Mouse (Mus musculus) intestine, embryonic 14.5 days (tissue): ENCODE data around the gene Myl7. TPM values are rescaled to one million over a fixed set of nuclear protein-coding genes. Genes with fewer than 3 reads are reported as not detected.
A peak's percentile ranks its signal among the peaks of the same experiment; 100 is the strongest.
"Not testable (repeated sequence)": the region's sequence is repeated elsewhere in the genome, so short reads cannot be mapped to it uniquely, and the experiment has no call there.

ENCODE experiments used
- ATAC-seq: fragments of 200-750 bp; cut with Nextera tagmentation; replicated peaks from 2 replicates; pipeline ENCODE4 v1.8.0; 2017; ENCODE audit warnings: low read depth, moderate number of reproducible peaks, moderate TSS enrichment, moderate library complexity; ENCODE audit not compliant: low FRiP score, low TSS enrichment
- DNase-seq: peaks from one replicate; pipeline ENCODE4 v3.0.0-alpha.2; 2018; ENCODE audit warnings: low spot score
- H3K27ac ChIP-seq: fragments of 300-500 bp; sonication (generic); 2 replicates; pipeline ENCODE4 v1.5.1; 2014; ENCODE audit warnings: low read depth, mild to moderate bottlenecking, control low read depth
- H3K27me3 ChIP-seq: fragments of 300-500 bp; sonication (generic); replicated peaks from 2 replicates; pipeline ENCODE4 v1.6.1; 2014; ENCODE audit warnings: low read length, control low read depth; ENCODE audit not compliant: control insufficient read depth, insufficient read depth
- H3K36me3 ChIP-seq: fragments of 300-500 bp; sonication (generic); 2 replicates; pipeline ENCODE4 v1.6.1; 2014; ENCODE audit warnings: low read length, control low read depth; ENCODE audit not compliant: control insufficient read depth, insufficient read depth
- H3K4me1 ChIP-seq: fragments of 300-500 bp; sonication (generic); replicated peaks from 2 replicates; pipeline ENCODE4 v1.6.1; 2014; ENCODE audit warnings: low read length, control low read depth, mixed read lengths; ENCODE audit not compliant: control insufficient read depth, insufficient read depth
- H3K4me2 ChIP-seq: fragments of 300-500 bp; sonication (generic); 2 replicates; pipeline ENCODE4 v1.6.1; 2014; ENCODE audit warnings: low read length
- H3K4me3 ChIP-seq: fragments of 300-500 bp; sonication (generic); 2 replicates; pipeline ENCODE4 v1.5.1; 2014; ENCODE audit warnings: low read depth, low read length, control low read depth, mixed read lengths
- H3K9ac ChIP-seq: fragments of 300-500 bp; sonication (generic); 2 replicates; pipeline ENCODE4 v1.6.1; 2014; ENCODE audit warnings: mild to moderate bottlenecking, low read length
- H3K9me3 ChIP-seq: fragments of 300-500 bp; sonication (generic); 2 replicates; pipeline ENCODE4 v1.6.1; 2016; ENCODE audit warnings: low read length, control low read depth; ENCODE audit not compliant: control insufficient read depth
- WGBS: fragments of 180-500 bp; shearing (Covaris S2); extraction: QIAGEN DNeasy Blood & Tissue Kit; methylation state at CpG from one replicate; pipeline ENCODE4 v1.1.7; 2014; 5-methylcytosine and 5-hydroxymethylcytosine counted together
- polyA plus RNA-seq: library from polyadenylated mRNA; unstranded; fragments of >200 nt; fragmentation: Nextera tagmentation; extraction: Ambion mirVana; gene quantifications from 2 replicates; pipeline ENCODE4 v1.2.1, GENCODE M21; 2014

Gene Myl7
- 22.9 and 33.3 TPM in 2 replicates for polyA plus RNA-seq

GRCm38 (mm10) chr11:5898531-5898930 is at the start of gene Myl7:
TSS of gene Myl7 (minus strand) at chr11:5898782.
- no peaks in the 10 kb centered on the region for H3K9me3 ChIP-seq
- ATAC-seq (no peak), DNase-seq (no peak)
- no peak within 1 kb of the TSS for H3K9ac ChIP-seq
- peaks cover 32% of the 10 kb centered on the region for H3K4me1 ChIP-seq
- H3K27ac ChIP-seq, result no peak within 1 kb of the TSS
- WGBS, result 57% methylated on average over 5 of the region's 5 CpGs
- peak within 1 kb of the TSS; percentile 11; the same call in 1 of the 2 replicates for H3K4me2 ChIP-seq
- H3K27me3 ChIP-seq, result no peaks in the 10 kb centered on the region; the same call in 1 of the 2 replicates
- no peaks in the 10 kb centered on the region for H3K36me3 ChIP-seq
- H3K4me3 ChIP-seq, result no peak within 1 kb of the TSS

- Histone ChIP-seq H3K9me3 (no peaks in the 10 kb centered on the region), H3K4me1 (peaks cover 6% of the 10 kb centered on the region; the same call in 1 of the 2 replicates), H3K9ac (no peak overlapping the region), H3K4me2 (no peak overlapping the region), H3K27me3 (no peaks in the 10 kb centered on the region), H3K27ac (no peak overlapping the region), H3K4me3 (no peak overlapping the region), H3K36me3 (no peaks in the 10 kb centered on the region)
- DNase-seq, result peak; percentile 53
- 37% methylated on average over 4 of the region's 4 CpGs for WGBS
- ATAC-seq, result no peak
Measured at GRCm38 (mm10) chr11:5947796-5948195, 49.2 kb upstream of the Myl7 start.

- Histone ChIP-seq H3K9ac (no peak overlapping the region), H3K4me3 (no peak overlapping the region), H3K9me3 (no peaks in the 10 kb centered on the region), H3K4me1 (peaks cover 6% of the 10 kb centered on the region; the same call in 1 of the 2 replicates), H3K27me3 (no peaks in the 10 kb centered on the region), H3K4me2 (no peak overlapping the region), H3K36me3 (no peaks in the 10 kb centered on the region), H3K27ac (no peak overlapping the region)
- 62% methylated on average over 2 of the region's 2 CpGs for WGBS
- ATAC-seq, result no peak
- DNase-seq, result peak; percentile 43
Measured at GRCm38 (mm10) chr11:5945096-5945495, 46.5 kb upstream of the Myl7 start.

GRCm38 (mm10) chr11:5942966-5943365 is 44.4 kb upstream of the Myl7 start:
- Histone ChIP-seq H3K9ac (no peak overlapping the region), H3K4me2 (no peak overlapping the region), H3K4me3 (no peak overlapping the region), H3K9me3 (no peaks in the 10 kb centered on the region), H3K27me3 (no peaks in the 10 kb centered on the region), H3K27ac (no peak overlapping the region), H3K36me3 (no peaks in the 10 kb centered on the region), H3K4me1 (peaks cover 2% of the 10 kb centered on the region; the same call in 1 of the 2 replicates)
- peak; percentile 9 for DNase-seq
- no peak for ATAC-seq
- WGBS, result 74% methylated on average over 6 of the region's 6 CpGs

- H3K9me3 ChIP-seq, H3K4me3 ChIP-seq, H3K36me3 ChIP-seq, H3K4me1 ChIP-seq, H3K27ac ChIP-seq, H3K4me2 ChIP-seq, ATAC-seq, H3K27me3 ChIP-seq, H3K9ac ChIP-seq: not testable (repeated sequence)
- WGBS, result 95% methylated on average over 11 of the region's 11 CpGs
- peak; percentile 23 for DNase-seq
Measured at GRCm38 (mm10) chr11:5934531-5934930, 35.9 kb upstream of the Myl7 start.

GRCm38 (mm10) chr11:5931947-5932346 is 33.4 kb upstream of the Myl7 start:
- H3K9me3 ChIP-seq, ATAC-seq, DNase-seq, H3K4me1 ChIP-seq, H3K4me3 ChIP-seq, H3K4me2 ChIP-seq, H3K9ac ChIP-seq, H3K36me3 ChIP-seq, H3K27me3 ChIP-seq, H3K27ac ChIP-seq: not testable (repeated sequence)
- 91% methylated on average over 6 of the region's 6 CpGs for WGBS

- Histone ChIP-seq H3K27me3 (no peaks in the 10 kb centered on the region), H3K9me3 (0 out of 2 replicates have a peak, but pooled peaks cover 3% of the 10 kb centered on the region), H3K4me1 (no peaks in the 10 kb centered on the region), H3K27ac (no peak overlapping the region), H3K4me2 (no peak overlapping the region), H3K4me3 (no peak overlapping the region), H3K36me3 (no peaks in the 10 kb centered on the region), H3K9ac (no peak overlapping the region)
- ATAC-seq, result no peak
- no peak for DNase-seq
- WGBS, result 82% methylated on average over 1 of the region's 1 CpGs
Measured at GRCm38 (mm10) chr11:5930578-5930977, 32.0 kb upstream of the Myl7 start.

GRCm38 (mm10) chr11:5926696-5927220 is 28.2 kb upstream of the Myl7 start:
- no peak overlapping the region for H3K27ac ChIP-seq
- ATAC-seq, result no peak
- H3K9me3 ChIP-seq, result no peaks in the 10 kb centered on the region

GRCm38 (mm10) chr11:5924699-5925098 is 26.1 kb upstream of the Myl7 start:
- ATAC-seq, result no peak
- no peak overlapping the region for H3K9ac ChIP-seq
- DNase-seq, result no peak
- no peak overlapping the region for H3K4me2 ChIP-seq
- H3K27ac ChIP-seq, result no peak overlapping the region
- 68% methylated on average over 8 of the region's 8 CpGs for WGBS
- no peaks in the 10 kb centered on the region for H3K9me3 ChIP-seq
- no peak overlapping the region for H3K4me3 ChIP-seq
- H3K36me3 ChIP-seq, result no peaks in the 10 kb centered on the region
- H3K27me3 ChIP-seq, result no peaks in the 10 kb centered on the region
- no peaks in the 10 kb centered on the region for H3K4me1 ChIP-seq

More at GRCm38 (mm10) chr11:5926696-5927220, 28.2 kb upstream of the Myl7 start:
- H3K36me3 ChIP-seq, result no peaks in the 10 kb centered on the region
- H3K4me3 ChIP-seq, result no peak overlapping the region
- no peak for DNase-seq
- no peak overlapping the region for H3K4me2 ChIP-seq
- H3K4me1 ChIP-seq, result no peaks in the 10 kb centered on the region
- no peak overlapping the region for H3K9ac ChIP-seq
- no peaks in the 10 kb centered on the region for H3K27me3 ChIP-seq
- WGBS, result 86% methylated on average over 3 of the region's 3 CpGs
